Mouse (Mus musculus) spleen, postnatal 10 days (tissue): ENCODE data around the gene Sppl2b.
"Not testable (repeated sequence)": the region's sequence is repeated elsewhere in the genome, so short reads cannot be mapped to it uniquely, and the experiment has no call there.

ENCODE experiments used
- DNase-seq, 2 experiments: peaks; one replicate each; pipeline ENCODE4 v3.0.0; 2021 to 2022; ENCODE audit warnings: low spot score in 2 of 2

The Sppl2b gene

GRCm38 (mm10) chr10:80823847-80824643, 31.0 kb upstream of the Sppl2b start:
- DNase-seq = peak in 1 of 2 experiments; percentile 50

DNA sequence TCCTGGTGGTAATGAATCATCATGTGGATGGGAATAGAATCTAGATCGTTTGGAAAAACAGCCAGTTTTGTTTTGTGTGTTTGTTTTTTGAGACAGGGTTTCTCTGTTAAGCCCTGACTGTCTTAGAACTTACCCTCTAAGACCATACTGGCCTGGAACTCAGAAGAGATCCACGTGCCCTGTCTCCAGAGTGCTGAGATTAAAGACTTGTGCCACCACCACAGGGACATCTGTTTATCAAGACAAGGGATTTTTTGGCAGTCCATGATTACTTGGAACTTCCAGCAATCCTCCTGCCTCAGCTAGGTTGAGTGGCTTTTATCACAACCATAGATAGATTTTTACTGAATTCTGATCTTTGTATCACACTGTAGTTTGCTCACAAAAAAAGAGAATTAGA, 30.2 kb upstream of the Sppl2b start:
- no peak for DNase-seq

DNA sequence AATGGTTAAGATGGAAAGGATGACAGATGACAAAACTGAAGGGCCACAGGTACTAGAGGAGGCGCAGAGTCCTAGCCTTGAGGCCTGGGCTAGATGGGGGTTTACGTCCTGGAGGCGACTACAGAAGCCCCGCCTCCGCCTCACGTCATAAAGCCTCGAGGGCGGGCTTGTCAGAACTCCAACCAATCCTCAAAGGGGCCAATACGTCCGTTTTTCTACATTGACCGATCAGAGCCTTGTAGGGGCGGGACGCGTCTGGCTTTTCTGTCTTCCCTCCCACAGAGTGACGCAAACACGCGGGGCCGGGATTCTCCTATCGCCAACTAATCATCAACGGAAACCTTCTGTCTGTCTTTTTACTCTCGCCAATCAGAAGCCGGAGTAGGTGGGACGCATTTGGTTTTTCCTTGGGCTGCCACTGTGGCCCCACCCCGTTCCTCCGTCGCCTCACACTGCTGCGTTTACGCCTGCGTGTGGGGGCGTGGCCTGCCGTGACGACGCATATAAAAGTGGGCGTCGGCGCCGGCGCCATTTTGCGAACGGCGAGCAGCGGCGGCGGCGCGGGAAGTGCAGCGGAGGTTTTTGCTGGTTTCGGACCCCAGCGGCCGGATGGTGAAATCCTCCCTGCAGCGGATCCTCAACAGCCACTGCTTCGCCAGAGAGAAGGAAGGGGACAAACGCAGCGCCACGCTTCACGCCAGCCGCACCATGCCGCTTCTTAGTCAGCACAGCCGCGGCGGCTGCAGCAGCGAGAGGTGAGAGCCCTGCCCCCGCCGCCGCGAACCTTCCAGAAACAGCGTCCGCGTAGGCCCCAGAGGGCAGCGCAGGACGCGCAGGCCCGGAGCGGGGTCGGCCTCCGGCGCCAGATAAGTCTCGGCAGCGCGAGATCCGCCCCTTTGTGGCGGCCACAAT, 28.7 kb upstream of the Sppl2b start, which contains the start of gene Oaz1:
Oaz1 (plus strand) TSS at position 506 of the 912 bp plus-strand sequence.
- DNase-seq = peak; percentile 98 to 99

- DNase-seq = no peak
Observed at GRCm38 (mm10) chr10:80827063-80827869, 27.8 kb upstream of the Sppl2b start.

DNA sequence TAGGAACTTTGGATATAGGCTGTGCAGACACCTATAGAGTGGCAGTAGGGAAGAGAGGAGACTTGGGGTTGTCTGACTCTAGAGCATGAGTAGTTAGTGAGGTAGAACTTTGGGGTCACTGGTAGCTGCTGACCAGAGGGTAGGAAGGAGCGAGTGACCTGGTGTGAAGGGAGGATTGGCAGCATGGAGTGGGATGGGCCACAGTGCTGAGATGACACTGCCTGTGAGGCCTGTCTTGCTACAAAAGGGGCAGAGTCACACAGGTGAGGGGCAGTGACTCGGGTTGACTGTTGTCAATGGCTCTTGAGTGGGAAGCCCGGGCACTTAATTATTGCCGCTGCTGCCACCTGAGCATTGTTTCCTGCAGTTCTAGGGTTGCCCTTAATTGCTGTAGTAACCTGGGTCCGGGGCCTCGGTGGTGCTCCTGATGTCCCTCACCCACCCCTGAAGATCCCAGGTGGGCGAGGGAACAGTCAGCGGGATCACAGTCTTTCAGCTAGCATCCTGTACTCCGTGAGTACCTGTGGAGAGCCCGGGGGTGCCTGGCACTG, 27.1 kb upstream of the Sppl2b start:
- no peak for DNase-seq

GRCm38 (mm10) chr10:80828587-80828986, 26.5 kb upstream of the Sppl2b start:
- not testable (repeated sequence) for DNase-seq

GRCm38 (mm10) chr10:80829359-80830278, 25.5 kb upstream of the Sppl2b start:
- DNase-seq = no peak

GRCm38 (mm10) chr10:80831136-80831535, 23.9 kb upstream of the Sppl2b start:
- peak in 1 of 2 experiments; percentile 79 for DNase-seq

- DNase-seq = no peak
Observed at GRCm38 (mm10) chr10:80832818-80833217, 22.3 kb upstream of the Sppl2b start.

- DNase-seq = no peak
Observed at GRCm38 (mm10) chr10:80835617-80836016, 19.5 kb upstream of the Sppl2b start.

- DNase-seq = no peak
Observed at GRCm38 (mm10) chr10:80836949-80837379, 18.1 kb upstream of the Sppl2b start.

- no peak for DNase-seq
Observed at GRCm38 (mm10) chr10:80837827-80838226, 17.2 kb upstream of the Sppl2b start.

DNA sequence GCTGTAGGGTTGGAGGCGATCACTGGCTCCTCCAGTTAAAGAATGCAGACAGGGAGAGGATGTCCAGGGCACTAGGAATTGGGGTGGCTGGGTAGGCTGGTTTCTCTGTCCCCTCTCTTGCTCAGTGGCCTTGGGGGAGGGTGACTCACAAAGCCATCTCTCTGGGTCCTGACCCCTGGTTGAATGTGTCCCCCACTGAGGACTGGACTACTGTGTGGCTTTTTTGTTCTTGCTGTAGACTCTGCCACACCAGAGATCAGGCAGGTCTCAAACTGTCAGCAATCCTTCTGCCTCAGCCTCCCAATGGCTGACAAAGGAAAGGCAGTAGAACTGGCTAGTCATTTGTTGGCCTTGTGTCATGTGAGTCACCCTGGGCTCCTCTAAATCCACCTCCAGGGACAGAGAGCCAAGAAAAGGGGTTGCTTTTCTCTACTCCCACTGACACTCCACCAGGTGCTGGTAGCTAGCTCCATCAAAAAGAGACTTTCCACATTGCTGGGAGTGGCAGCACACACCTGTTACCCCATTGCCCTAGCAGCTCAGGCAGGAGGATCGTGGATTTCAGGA, 16.6 kb upstream of the Sppl2b start:
- DNase-seq = no peak

DNA sequence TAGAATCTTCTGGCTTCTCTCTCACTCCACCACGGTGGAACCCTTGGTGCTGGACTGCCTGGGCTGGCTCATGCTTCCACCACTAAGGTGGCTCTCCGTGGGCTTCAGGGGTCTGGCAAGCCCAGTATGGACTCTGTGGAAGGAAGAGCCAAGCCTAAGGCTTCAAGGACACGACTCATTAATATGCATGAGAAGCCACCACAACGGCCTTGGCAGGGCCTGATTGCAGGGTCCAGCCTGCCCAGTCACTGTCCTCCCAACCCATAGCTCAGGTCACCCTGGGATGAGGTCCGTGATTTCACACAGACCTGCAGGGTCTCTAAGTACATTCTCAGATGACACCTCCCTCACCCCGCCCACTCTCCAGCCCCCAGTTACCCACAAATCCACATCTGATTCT, 15.2 kb upstream of the Sppl2b start:
- no peak for DNase-seq

- no peak for DNase-seq
Observed at GRCm38 (mm10) chr10:80841685-80842084, 13.4 kb upstream of the Sppl2b start.

DNA sequence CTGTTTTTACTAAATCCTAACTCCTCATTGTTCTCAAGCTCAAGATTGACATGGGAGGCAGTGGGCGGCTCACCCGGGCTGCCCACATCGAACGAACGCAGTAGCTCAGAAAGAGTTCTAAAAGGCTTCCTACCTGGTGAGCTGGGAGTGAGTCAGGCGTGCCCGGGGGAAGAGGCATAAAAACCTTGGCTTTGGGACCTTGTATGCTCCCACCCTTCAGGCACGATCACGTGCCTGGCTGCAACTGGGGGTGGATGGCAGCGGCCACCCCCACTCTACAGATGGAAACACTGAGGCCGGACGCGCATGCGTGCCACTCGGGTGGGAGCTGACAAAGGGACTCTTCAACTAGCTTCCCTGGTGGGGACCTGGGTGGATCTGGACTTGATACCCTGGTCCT, 12.7 kb upstream of the Sppl2b start:
- DNase-seq = no peak

DNA sequence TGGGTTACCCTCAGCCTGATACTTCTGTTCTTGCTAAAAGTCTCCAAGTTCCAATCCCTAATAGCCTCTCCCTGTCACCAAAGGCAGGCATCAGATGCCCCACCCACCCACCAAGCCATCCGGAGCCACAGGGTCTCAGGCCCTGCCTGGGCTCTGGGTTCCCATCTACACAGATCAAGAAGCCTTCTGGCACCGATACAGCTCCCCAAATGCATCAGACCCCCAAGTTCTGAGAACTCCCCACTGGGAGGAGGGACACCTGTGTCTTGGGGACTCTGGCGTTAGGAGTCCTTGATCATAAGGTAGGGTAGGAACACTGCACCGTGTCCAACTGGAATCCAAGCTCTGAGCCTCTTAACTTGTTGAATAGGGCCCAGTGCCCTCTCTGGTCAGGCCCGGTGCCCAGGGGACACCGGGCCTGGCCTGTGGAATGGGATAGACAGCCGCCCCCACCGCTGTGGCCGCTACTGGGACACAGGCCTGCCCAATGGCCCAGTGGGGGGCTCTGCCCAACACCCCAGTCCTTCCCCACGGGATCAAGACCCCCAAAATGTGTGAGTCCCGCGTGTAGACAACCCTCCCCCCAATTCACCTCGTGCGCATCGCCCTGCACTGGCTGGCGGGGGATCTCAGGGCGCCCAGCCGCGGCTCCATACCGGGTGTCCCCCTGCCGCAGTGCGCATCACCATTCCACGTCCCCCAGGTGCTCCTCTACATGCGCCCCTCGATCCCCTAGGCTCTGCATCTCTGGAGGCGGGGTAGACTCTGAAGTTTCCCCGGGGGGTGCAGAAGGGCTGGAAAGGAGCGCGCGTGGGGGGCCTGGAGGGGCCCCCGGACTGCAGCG, 11.8 kb upstream of the Sppl2b start:
- DNase-seq = no peak

- no peak for DNase-seq
Observed at GRCm38 (mm10) chr10:80843931-80844547, 11.0 kb upstream of the Sppl2b start, which contains the start of gene Lingo3. TSS of gene Lingo3 (minus strand) at chr10:80844039.
